Comparison of ENCODE assay signal across 11 mouse cellular contexts in genomic region chr8:111218107-111218506, GRCm38 (mm10). TPM values are rescaled to one million over a fixed set of nuclear protein-coding genes. Genes with fewer than 3 reads are reported as not detected.
DNase-seq lines count a peak whose midpoint lies in the region; ATAC-seq and TF ChIP-seq lines count a peak whose summit lies in the region.
"Had no signal": no experiment of that assay in that cellular context is flagged by ENCODE, and none has a peak within 500 bp of the region (broad histone marks: within the 10 kb centered on the region; RNA-seq: fewer than 3 reads in every experiment).

No protein-coding gene starts in this region.

- no peak for DNase-seq in hindbrain, embryonic 11.5 days (ENCODE audit: low spot score)
- DNase-seq in left cerebral cortex, adult 8-10 months (ENCODE audit: low spot score in 2 of 2) = peak; percentile 26 to 82
- DNase-seq in right cerebral cortex, postnatal 4 days = peak; percentile 10
- DNase-seq in lung, adult 2 months = no peak
- no peak for DNase-seq in thymus, postnatal 0 days (ENCODE audit: low spot score)
- DNase-seq in embryo, embryonic 11 days = no peak
- DNase-seq: gastrocnemius, postnatal 25 days; lung, postnatal 14 days; thymus, postnatal 36 days had no signal

- H3K9me3 ChIP-seq in hindbrain, embryonic 16.5 days (ENCODE audit: control insufficient read depth, low read length) = no peaks in the 10 kb centered on the region
- no peaks in the 10 kb centered on the region for H3K9me3 ChIP-seq in hindbrain, embryonic 11.5 days (ENCODE audit: control insufficient read depth, low read length)

- no peak overlapping the region for H3K4me3 ChIP-seq in hindbrain, embryonic 16.5 days (ENCODE audit: low read length)
- H3K4me3 ChIP-seq in hindbrain, embryonic 11.5 days (ENCODE audit: low read depth, low read length) = no peak overlapping the region
- no peak overlapping the region for H3K4me3 ChIP-seq in lung, adult 2 months (replicated peaks; ENCODE audit: extremely low read depth, low read depth, low read length)

- no peaks in the 10 kb centered on the region for H3K4me1 ChIP-seq in hindbrain, embryonic 16.5 days (ENCODE audit: control insufficient read depth, insufficient read depth, low read depth, low read length)
- no peaks in the 10 kb centered on the region for H3K4me1 ChIP-seq in hindbrain, embryonic 11.5 days (replicated peaks; ENCODE audit: control insufficient read depth, insufficient read depth, low read length)
- no peaks in the 10 kb centered on the region for H3K4me1 ChIP-seq in lung, adult 2 months (ENCODE audit: control insufficient read depth, insufficient read depth, low read length)

- no peak overlapping the region for H3K9ac ChIP-seq in hindbrain, embryonic 16.5 days (ENCODE audit: low read depth, low read length)
- no peak overlapping the region for H3K9ac ChIP-seq in hindbrain, embryonic 11.5 days (ENCODE audit: low read depth, low read length)

- H3K27me3 ChIP-seq in hindbrain, embryonic 16.5 days (replicated peaks; ENCODE audit: control insufficient read depth, insufficient read depth, low read length) = no peaks in the 10 kb centered on the region
- no peaks in the 10 kb centered on the region for H3K27me3 ChIP-seq in hindbrain, embryonic 11.5 days (ENCODE audit: control insufficient read depth, insufficient read depth, low read length)

- 70% methylated on average over 3 of the region's 3 CpGs for WGBS in hindbrain, embryonic 16.5 days
- 81% methylated on average over 3 of the region's 3 CpGs for WGBS in hindbrain, embryonic 11.5 days
- WGBS in lung, adult 2 months = 80% methylated on average over 3 of the region's 3 CpGs

- peak; percentile 68; the same call in 1 of the 2 replicates for ATAC-seq in hindbrain, embryonic 16.5 days
- ATAC-seq in hindbrain, embryonic 11.5 days (ENCODE audit: low FRiP score) = no peak
- peak; percentile 98 for ATAC-seq in frontal cortex, adult (ENCODE audit: low TSS enrichment)

- no peaks in the 10 kb centered on the region for H3K36me3 ChIP-seq in hindbrain, embryonic 16.5 days (ENCODE audit: control insufficient read depth, insufficient read depth, low read length)
- H3K36me3 ChIP-seq in hindbrain, embryonic 11.5 days (ENCODE audit: control insufficient read depth, insufficient read depth, low read length) = no peaks in the 10 kb centered on the region

- no peak for TF ChIP-seq CTCF in lung, adult 2 months (IDR thresholded peaks at IDR 0.05; ENCODE audit: insufficient read depth, low read length)

- H3K4me2 ChIP-seq in hindbrain, embryonic 16.5 days (ENCODE audit: low read length) = no peak overlapping the region
- H3K4me2 ChIP-seq in hindbrain, embryonic 11.5 days (replicated peaks; ENCODE audit: low read depth, low read length) = no peak overlapping the region

- no peak overlapping the region for H3K27ac ChIP-seq in hindbrain, embryonic 16.5 days (ENCODE audit: low read depth, low read length)
- H3K27ac ChIP-seq in hindbrain, embryonic 11.5 days (ENCODE audit: low read depth, low read length) = no peak overlapping the region

- TF ChIP-seq POLR2A in lung, adult 2 months (IDR thresholded peaks at IDR 0.05; ENCODE audit: borderline replicate concordance, extremely low read depth, low read depth, low read length) = no peak

RNA-seq across cellular contexts. Expression of gene Glg1, which starts 40.9 kb away (rescaled TPM):
- polyA plus RNA-seq in hindbrain, embryonic 16.5 days (2015; fragmentation: Nextera tagmentation; extraction: Ambion mirVana) = 58.1 and 66.1 TPM in 2 replicates
- 75.3 and 81.5 TPM in 2 replicates for polyA plus RNA-seq in hindbrain, embryonic 11.5 days (2014; fragmentation: Nextera tagmentation; extraction: Ambion mirVana)
- 100 to 1,000 TPM; 139 to 145 (median 142) TPM for total RNA-seq in left cerebral cortex, adult 8-10 months (2022)
- polyA plus RNA-seq in lung, adult 2 months (2012; rRNA removed) = 38.8 and 44.7 TPM in 2 replicates
- polyA plus RNA-seq in thymus, postnatal 0 days (2015; fragmentation: Nextera tagmentation; extraction: Ambion mirVana) = 26.2 and 28.6 TPM in 2 replicates

Comparison
In these comparisons a context has a peak if more than half of its experiments do, and no peak if none do; other contexts are left out.
1. DNase-seq: peak in left cerebral cortex, adult 8-10 months (2 of 2) and right cerebral cortex, postnatal 4 days (single experiment); none in hindbrain, embryonic 11.5 days (single experiment), lung, adult 2 months (single experiment), thymus, postnatal 0 days (single experiment) and embryo, embryonic 11 days (single experiment).